Mouse (Mus musculus): Measurements from ENCODE around the gene Ephx4. TPM values are rescaled to one million over a fixed set of nuclear protein-coding genes. Genes with fewer than 3 reads are reported as not detected.

Gene Ephx4
- polyA plus RNA-seq, 1 experiment, result 0.22 TPM

DNA sequence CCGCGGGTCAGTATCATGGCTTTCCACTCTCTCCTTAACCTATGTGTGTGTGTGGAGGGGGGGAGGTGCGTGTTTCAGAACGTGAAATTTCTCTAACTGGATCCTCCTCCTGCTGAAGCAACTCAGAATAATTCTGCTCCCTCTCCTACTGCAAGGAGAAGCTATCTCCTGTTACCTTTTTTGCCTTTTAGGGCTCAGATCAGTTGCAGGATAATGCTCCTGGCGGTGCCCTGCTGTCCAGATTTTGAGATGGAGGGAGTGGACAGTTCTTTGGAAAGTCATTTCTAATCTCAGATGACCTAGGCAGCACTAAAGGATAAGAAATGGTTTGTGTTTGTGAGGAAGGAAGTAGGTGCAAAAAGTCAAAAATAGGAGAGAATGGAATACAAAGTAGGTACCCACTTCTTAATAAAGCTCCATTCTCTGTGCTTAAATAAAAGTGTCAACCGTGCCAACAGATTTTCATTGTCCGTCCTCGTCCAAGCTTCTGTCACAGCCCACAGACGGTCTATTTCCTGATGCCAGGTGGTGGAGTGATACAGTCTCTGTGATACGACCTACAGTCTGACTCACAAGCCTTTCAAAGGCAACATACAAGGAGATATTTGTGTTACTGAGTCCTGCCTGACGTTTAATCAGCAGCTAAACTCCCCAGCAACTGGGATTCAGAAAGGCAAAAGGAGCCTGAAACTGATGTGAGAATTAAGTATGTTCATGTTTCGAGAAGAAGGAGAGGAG is 1.6 kb downstream of the Ephx4 start:
- no peak overlapping the region for H3K27ac ChIP-seq (ENCODE audit: insufficient read depth, low read depth, low read length)
- H3K4me3 ChIP-seq (ENCODE audit: insufficient read depth, low read depth, low read length), result peak overlapping the region; percentile 23; the same call in 1 of the 2 replicates
- no peaks in the 10 kb centered on the region for H3K36me3 ChIP-seq (ENCODE audit: control insufficient read depth, insufficient read depth, low read length)
- no peak for DNase-seq
- 33% methylated on average over 12 of the region's 12 CpGs for WGBS
- no peaks in the 10 kb centered on the region for H3K4me1 ChIP-seq (ENCODE audit: control insufficient read depth, insufficient read depth, low read length)
- H3K27me3 ChIP-seq (replicated peaks; ENCODE audit: control insufficient read depth, insufficient read depth, low read length), result 0 out of 2 replicates have a peak, but pooled peaks cover 2% of the 10 kb centered on the region
- TF ChIP-seq CTCF (conservative IDR thresholded peaks at IDR 0.05; ENCODE audit: insufficient read depth, insufficient read length, low read depth, low read length), result no peak
- no peak for TF ChIP-seq POLR2A (IDR thresholded peaks at IDR 0.05; ENCODE audit: low read depth, low read length)

DNA sequence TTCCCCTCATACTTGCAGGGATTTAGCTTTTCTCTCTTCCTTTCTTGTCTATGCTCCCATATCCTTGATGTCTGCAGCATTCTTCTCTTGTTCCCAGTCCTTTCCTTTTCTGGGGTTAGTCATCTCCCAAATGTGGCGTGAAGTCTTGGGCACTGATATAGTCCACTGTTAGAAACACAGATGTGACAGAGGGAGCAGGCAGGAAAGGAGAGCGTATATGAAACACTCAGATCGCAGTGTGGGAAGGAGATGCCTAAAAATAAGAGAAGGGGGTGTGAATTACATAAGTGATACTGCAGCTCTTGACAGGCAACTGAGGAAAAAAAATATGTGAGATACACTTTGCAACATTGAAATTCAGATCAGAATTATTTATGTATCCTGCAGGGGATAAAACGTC is 2.8 kb downstream of the Ephx4 start:
- 83% methylated on average over 4 of the region's 4 CpGs for WGBS
- 0 out of 2 replicates have a peak, but pooled peaks cover 2% of the 10 kb centered on the region for H3K27me3 ChIP-seq (replicated peaks; ENCODE audit: control insufficient read depth, insufficient read depth, low read length)
- TF ChIP-seq POLR2A (IDR thresholded peaks at IDR 0.05; ENCODE audit: low read depth, low read length) (no peak), CTCF (conservative IDR thresholded peaks at IDR 0.05; ENCODE audit: insufficient read depth, insufficient read length, low read depth, low read length) (no peak)
- H3K36me3 ChIP-seq (ENCODE audit: control insufficient read depth, insufficient read depth, low read length), result no peaks in the 10 kb centered on the region
- DNase-seq, result no peak
- H3K4me1 ChIP-seq (ENCODE audit: control insufficient read depth, insufficient read depth, low read length), result no peaks in the 10 kb centered on the region
- H3K27ac ChIP-seq (ENCODE audit: insufficient read depth, low read depth, low read length), result no peak overlapping the region
- H3K4me3 ChIP-seq (ENCODE audit: insufficient read depth, low read depth, low read length), result no peak overlapping the region

DNA sequence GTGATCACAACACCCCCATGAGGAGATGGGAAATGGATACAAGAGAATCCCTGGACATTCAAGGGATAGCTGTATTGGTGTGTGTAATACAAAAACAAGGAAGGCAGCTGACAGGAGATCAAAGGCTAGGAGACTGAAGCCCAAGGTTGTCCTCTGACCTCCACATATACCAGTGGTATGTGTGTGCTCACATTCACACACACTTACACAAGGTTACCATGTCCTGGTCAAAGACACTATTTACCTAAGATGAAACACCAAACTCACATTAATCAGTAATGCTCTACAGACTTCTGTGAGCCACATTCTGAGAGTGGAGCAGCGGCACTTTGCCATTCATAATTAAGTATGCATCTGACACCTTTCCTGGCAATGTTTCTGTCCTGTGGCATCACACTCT is 7.8 kb downstream of the Ephx4 start:
- Histone ChIP-seq H3K27me3 (replicated peaks; ENCODE audit: control insufficient read depth, insufficient read depth, low read length) (no peaks in the 10 kb centered on the region), H3K4me1 (ENCODE audit: control insufficient read depth, insufficient read depth, low read length) (no peaks in the 10 kb centered on the region), H3K27ac (ENCODE audit: insufficient read depth, low read depth, low read length) (no peak overlapping the region), H3K4me3 (ENCODE audit: insufficient read depth, low read depth, low read length) (no peak overlapping the region), H3K36me3 (ENCODE audit: control insufficient read depth, insufficient read depth, low read length) (no peaks in the 10 kb centered on the region)
- WGBS, result 85% methylated on average over 1 of the region's 1 CpGs
- TF ChIP-seq CTCF (conservative IDR thresholded peaks at IDR 0.05; ENCODE audit: insufficient read depth, insufficient read length, low read depth, low read length) (no peak), POLR2A (IDR thresholded peaks at IDR 0.05; ENCODE audit: low read depth, low read length) (no peak)
- no peak for DNase-seq

DNA sequence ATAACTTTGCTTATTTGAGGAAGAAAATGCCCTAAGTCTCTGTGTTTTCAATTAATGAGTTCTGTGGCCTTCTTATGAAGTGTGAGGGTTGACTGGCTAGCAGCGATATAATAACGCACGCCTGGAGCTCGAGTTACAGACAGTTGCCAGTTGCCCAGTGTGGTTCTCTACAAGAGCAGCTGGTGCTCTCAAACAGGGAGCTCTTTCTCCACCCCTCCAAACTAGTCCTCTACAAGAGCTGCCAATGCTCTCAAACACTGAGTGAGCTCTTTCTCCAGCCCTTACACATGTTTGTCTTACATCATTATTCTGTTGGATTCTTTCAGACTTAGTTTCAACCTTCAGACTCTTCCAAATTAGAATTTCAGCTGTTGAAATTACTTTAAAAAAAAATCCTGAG is 8.8 kb downstream of the Ephx4 start:
- Histone ChIP-seq H3K4me1 (ENCODE audit: control insufficient read depth, insufficient read depth, low read length) (no peaks in the 10 kb centered on the region), H3K4me3 (ENCODE audit: insufficient read depth, low read depth, low read length) (no peak overlapping the region), H3K36me3 (ENCODE audit: control insufficient read depth, insufficient read depth, low read length) (no peaks in the 10 kb centered on the region), H3K27ac (ENCODE audit: insufficient read depth, low read depth, low read length) (no peak overlapping the region), H3K27me3 (replicated peaks; ENCODE audit: control insufficient read depth, insufficient read depth, low read length) (no peaks in the 10 kb centered on the region)
- TF ChIP-seq POLR2A (IDR thresholded peaks at IDR 0.05; ENCODE audit: low read depth, low read length) (no peak), CTCF (conservative IDR thresholded peaks at IDR 0.05; ENCODE audit: insufficient read depth, insufficient read length, low read depth, low read length) (no peak)
- no peak for DNase-seq
- 40% methylated on average over 4 of the region's 4 CpGs for WGBS

DNA sequence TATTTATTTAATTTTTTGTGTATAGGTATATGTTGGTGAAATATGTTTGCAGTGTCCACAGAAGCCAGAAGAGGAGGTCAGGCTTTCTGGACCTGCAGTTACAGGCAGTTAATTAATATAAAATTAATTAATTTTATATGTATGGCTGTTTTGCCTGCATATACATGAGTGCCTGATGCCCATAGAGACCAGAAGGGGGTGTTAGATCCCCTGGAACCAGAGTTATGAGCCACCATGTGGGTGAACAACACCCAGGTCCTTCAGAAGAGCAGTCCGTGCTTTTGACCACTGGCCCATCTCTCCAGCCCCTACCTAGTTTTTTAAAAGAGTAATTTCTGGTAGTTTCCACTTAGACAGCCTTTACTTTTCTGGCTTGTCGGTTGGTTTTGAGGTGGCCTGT is 9.7 kb downstream of the Ephx4 start:
- TF ChIP-seq POLR2A (IDR thresholded peaks at IDR 0.05; ENCODE audit: low read depth, low read length) (no peak), CTCF (conservative IDR thresholded peaks at IDR 0.05; ENCODE audit: insufficient read depth, insufficient read length, low read depth, low read length) (no peak)
- 88% methylated on average over 2 of the region's 2 CpGs for WGBS
- no peak for DNase-seq
- H3K4me3 ChIP-seq (ENCODE audit: insufficient read depth, low read depth, low read length), result no peak overlapping the region
- no peaks in the 10 kb centered on the region for H3K27me3 ChIP-seq (replicated peaks; ENCODE audit: control insufficient read depth, insufficient read depth, low read length)
- H3K36me3 ChIP-seq (ENCODE audit: control insufficient read depth, insufficient read depth, low read length), result no peaks in the 10 kb centered on the region
- H3K27ac ChIP-seq (ENCODE audit: insufficient read depth, low read depth, low read length), result no peak overlapping the region
- no peaks in the 10 kb centered on the region for H3K4me1 ChIP-seq (ENCODE audit: control insufficient read depth, insufficient read depth, low read length)

DNA sequence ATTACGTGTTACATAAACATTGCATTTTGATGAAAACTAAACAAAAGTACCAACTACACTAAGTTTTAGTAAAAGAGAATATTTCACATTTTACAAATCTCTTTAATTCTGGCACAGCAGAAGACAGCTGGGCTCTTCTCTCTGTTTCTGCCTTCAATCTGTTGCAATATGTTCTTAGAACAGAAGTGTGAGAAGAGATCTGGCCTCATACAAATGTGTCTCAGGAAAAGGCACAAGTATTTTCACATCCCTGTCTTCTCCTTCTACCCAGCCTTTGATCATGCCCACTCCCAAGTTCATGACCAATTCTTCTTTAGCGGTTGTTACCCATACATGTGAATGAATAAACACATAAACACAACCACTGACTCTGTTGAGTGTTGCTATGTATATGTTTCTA is 12.6 kb downstream of the Ephx4 start:
- Histone ChIP-seq H3K4me3 (ENCODE audit: insufficient read depth, low read depth, low read length) (no peak overlapping the region), H3K27ac (ENCODE audit: insufficient read depth, low read depth, low read length) (no peak overlapping the region), H3K4me1 (ENCODE audit: control insufficient read depth, insufficient read depth, low read length) (no peaks in the 10 kb centered on the region), H3K27me3 (replicated peaks; ENCODE audit: control insufficient read depth, insufficient read depth, low read length) (no peaks in the 10 kb centered on the region), H3K36me3 (ENCODE audit: control insufficient read depth, insufficient read depth, low read length) (no peaks in the 10 kb centered on the region)
- 84% methylated on average over 2 of the region's 2 CpGs for WGBS
- no peak for DNase-seq
- TF ChIP-seq CTCF (conservative IDR thresholded peaks at IDR 0.05; ENCODE audit: insufficient read depth, insufficient read length, low read depth, low read length) (no peak), POLR2A (IDR thresholded peaks at IDR 0.05; ENCODE audit: low read depth, low read length) (no peak)

DNA sequence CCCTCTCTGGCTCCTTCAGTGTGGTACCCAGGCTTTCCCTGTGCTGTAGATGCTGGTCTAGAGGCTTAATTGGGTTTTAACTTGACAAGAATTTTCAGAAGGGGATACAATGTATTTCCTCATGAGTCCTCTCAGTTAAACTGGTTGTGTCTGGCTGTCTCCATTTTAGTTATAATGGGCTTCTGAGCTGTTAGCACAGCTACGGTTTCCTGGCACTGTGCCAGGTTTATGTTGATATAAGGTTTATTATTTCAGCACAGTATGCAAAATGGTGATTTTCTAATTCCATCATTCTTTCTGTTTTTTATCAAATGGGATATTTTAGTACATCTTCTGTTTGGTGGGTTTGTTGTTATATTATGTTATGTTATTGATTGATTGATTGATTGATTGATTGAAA is 19.1 kb downstream of the Ephx4 start:
- no peak for DNase-seq

More for the DNA sequence above, 19.1 kb downstream of the Ephx4 start:
- Histone ChIP-seq H3K4me3 (ENCODE audit: insufficient read depth, low read depth, low read length) (no peak overlapping the region), H3K27ac (ENCODE audit: insufficient read depth, low read depth, low read length) (no peak overlapping the region), H3K36me3 (ENCODE audit: control insufficient read depth, insufficient read depth, low read length) (no peaks in the 10 kb centered on the region), H3K4me1 (ENCODE audit: control insufficient read depth, insufficient read depth, low read length) (no peaks in the 10 kb centered on the region), H3K27me3 (replicated peaks; ENCODE audit: control insufficient read depth, insufficient read depth, low read length) (no peaks in the 10 kb centered on the region)
- WGBS, result 16% methylated on average over 1 of the region's 1 CpGs
- TF ChIP-seq POLR2A (IDR thresholded peaks at IDR 0.05; ENCODE audit: low read depth, low read length), result no peak
- TF ChIP-seq CTCF (conservative IDR thresholded peaks at IDR 0.05; ENCODE audit: insufficient read depth, insufficient read length, low read depth, low read length), result no peak
